Mouse (Mus musculus) small intestine, adult 2 months (tissue): ENCODE measurements around the gene Klhl32.

Experiments used
- CTCF ChIP-seq: fragments of 200-500 bp; IDR thresholded peaks from 2 replicates; pipeline ENCODE4 v1.5.1; 2012; ENCODE audit warnings: low read depth, mild to moderate bottlenecking, control low read depth, inconsistent platforms, low read length, moderate library complexity, mixed read lengths; ENCODE audit not compliant: insufficient replicate concordance, insufficient read length; ENCODE audit errors: extremely low read depth
- POLR2A ChIP-seq: fragments of 200-500 bp; IDR thresholded peaks from 2 replicates; pipeline ENCODE4 v1.6.1; 2012; ENCODE audit warnings: low read depth, mild to moderate bottlenecking, control low read depth, inconsistent platforms, low read length, moderate library complexity

- TF ChIP-seq CTCF (no peak), POLR2A (no peak)
Observed at GRCm38 (mm10) chr4:24865691-24866090, 14.8 kb upstream of the Klhl32 start.
